Mouse (Mus musculus): ENCODE measurements around the gene Zc3h13.

DNA sequence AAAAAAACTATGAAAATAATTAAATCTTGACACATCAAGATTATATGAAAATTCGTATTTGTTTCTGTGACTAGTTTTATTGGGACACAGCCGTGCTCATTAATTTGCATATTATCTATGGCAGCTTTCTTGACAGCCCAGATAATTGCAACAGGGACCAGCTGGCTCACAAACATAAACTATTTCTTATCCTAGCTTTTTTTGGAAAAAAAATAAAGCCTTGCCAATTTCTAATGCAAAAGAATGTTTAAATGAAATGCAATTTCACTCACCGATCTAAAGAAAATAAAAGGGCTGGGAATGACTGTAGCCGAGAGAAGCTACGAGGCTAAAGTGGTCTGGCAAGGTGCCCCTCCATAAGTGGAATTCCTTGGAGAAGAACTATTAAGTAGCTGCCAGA is 3.8 kb upstream of the Zc3h13 start:
- TF ChIP-seq E2F4 (IDR thresholded peaks at IDR 0.05; ENCODE audit: insufficient replicate concordance, low read depth, low read length) (no peak), USF1 (IDR thresholded peaks at IDR 0.05; ENCODE audit: low read depth, low read length) (no peak), CTCF (conservative IDR thresholded peaks at IDR 0.05 in 1 of 2, IDR thresholded peaks at IDR 0.05 in 1 of 2; ENCODE audit: low read depth in 2 of 2, low read length in 2 of 2) (no peak), SIN3A (IDR thresholded peaks at IDR 0.05; ENCODE audit: low read length) (no peak)
